Mouse (Mus musculus) layer of hippocampus, postnatal 25 days (tissue): ENCODE measurements around the gene Oit1. TPM values are rescaled to one million over a fixed set of nuclear protein-coding genes. Genes with fewer than 3 reads are reported as not detected.

Experiments used
- DNase-seq, 2 experiments: peaks; one replicate each; pipeline ENCODE4 v3.0.0; 2022; ENCODE audit warnings: mixed read lengths in 2 of 2, low spot score in 1 of 2; ENCODE audit errors: extremely low spot score in 1 of 2
- total RNA-seq, 2 experiments: library from RNA; stranded (reverse); gene quantifications; 2 replicates each; pipeline ENCODE4 v1.2.3; 2021

Oit1 gene
- total RNA-seq, result not detected

DNA sequence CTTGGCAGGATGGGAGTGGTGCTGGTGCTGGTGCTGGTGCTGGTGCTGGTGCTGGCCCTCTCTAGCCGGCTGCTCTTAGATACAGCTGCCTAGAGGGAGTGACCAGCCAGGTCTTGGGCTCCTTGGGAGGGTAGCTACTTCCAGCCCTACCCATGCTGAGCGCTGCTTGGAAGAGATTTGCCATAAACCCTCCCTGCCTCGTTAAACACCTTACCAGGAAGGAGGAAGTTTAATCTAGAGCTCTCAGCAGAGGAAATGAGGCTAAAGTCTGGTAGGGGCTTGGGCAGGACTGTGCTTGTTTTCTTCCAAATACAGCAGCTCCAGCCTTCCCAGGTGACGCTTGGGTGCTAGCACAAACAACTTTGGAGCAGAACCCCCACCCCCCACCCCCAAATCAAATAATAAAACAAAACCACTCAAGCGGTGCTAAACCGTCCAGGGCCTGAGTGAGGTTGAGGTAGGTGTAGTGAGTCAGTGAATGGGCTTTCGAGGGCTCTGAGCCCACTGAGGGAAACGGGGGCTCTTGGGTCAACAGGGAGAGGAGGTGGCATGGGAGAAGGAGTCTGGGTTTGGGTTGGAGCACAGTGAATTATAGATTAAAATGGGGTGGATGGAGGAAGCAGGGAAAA is at the start of gene Oit1:
Gene Oit1 (minus strand): TSS at position 70 of the 629 bp plus-strand sequence.
- DNase-seq, result no peak

DNA sequence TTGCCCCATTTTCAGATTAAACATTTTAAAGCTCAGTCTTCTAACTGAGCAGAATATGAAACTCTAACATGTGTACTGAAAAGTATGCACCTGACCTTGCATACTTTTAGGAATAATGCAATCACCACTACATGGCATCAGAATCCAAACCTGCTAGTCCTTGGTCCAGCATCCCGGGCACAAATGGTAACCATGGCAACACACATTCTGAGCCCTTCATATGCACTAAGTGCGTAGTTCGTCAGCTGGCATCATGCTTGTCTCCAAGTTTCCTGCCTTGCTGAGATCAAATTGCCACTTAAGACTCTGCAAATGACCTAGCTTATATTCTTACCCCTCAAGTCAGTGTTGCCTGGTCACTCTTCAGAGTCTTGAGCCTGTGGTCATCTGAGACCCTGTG is 44.3 kb upstream of the Oit1 start:
- no peak for DNase-seq

GRCm38 (mm10) chr14:8421199-8421787 is 42.7 kb upstream of the Oit1 start:
- no peak for DNase-seq

GRCm38 (mm10) chr14:8418610-8419009 is 40.1 kb upstream of the Oit1 start:
- DNase-seq, result no peak

DNA sequence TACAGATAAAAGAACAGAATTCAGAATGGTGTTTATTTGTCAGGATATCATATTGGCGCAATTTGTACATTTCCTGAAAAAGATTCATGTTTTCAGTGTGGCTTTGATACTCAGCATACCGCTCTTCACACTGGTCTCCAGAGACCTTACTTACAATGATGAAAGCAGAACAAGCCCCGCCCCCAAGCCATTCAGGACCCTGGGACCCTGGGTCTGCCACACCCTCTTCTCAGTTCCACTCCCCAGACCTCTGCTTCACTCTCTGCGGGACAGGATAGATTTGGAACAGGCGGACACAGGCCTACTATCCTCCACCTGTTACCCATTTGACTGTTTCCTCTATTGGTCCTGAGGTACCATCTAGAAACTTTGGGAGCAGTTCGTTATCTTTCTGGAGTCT is 27.4 kb upstream of the Oit1 start:
- no peak for DNase-seq

GRCm38 (mm10) chr14:8403310-8403709 is 24.8 kb upstream of the Oit1 start:
- no peak for DNase-seq

GRCm38 (mm10) chr14:8398507-8398906 is 20.0 kb upstream of the Oit1 start:
- no peak for DNase-seq

- DNase-seq, result no peak
Measured at GRCm38 (mm10) chr14:8395690-8396287, 17.2 kb upstream of the Oit1 start.

- DNase-seq, result no peak
Measured at GRCm38 (mm10) chr14:8392181-8392825, 13.7 kb upstream of the Oit1 start.

DNA sequence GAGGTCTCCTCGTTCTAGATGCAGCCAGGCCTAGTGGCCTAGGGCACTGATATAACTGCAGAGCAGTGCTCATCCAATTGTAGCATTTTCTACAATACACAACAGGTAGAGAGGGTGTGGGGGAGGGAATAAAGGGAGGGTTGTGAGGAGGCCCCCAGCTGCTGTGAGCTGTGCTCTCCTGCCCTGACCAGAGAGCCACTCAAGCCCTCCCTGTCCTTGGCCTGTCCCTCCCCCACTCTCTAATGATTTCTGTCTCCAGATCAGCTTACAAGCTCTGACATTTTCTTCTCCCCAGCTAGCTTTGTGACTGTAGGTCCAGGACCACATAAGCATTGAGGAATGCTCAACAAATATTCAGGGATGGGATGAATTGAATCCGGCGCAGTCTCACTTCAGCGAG is 9.2 kb downstream of the Oit1 start:
- no peak for DNase-seq

DNA sequence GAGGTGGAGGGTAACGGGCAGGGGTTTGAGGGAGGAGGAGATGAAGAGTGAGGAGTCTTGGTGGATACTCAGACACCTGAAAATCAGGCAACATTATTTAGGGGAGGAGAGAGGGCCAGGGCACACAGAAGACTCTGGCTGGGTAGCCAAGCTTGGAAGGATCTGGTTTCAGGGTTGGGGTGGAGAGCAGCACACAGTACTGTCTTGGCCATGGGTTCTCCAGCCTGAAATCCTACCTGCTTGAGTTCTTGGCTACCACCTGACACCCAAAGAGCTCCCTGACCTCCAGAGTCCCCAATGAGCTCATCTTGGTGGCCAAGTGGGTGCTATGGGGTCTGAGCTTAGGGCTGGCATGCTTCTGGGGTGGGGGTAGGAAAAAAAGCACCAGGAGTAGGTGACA is 9.7 kb downstream of the Oit1 start:
- DNase-seq, result no peak

GRCm38 (mm10) chr14:8367727-8368520 is 10.6 kb downstream of the Oit1 start:
- no peak for DNase-seq

- no peak for DNase-seq
Measured at GRCm38 (mm10) chr14:8367121-8367520, 11.4 kb downstream of the Oit1 start.

GRCm38 (mm10) chr14:8365833-8366232 is 12.7 kb downstream of the Oit1 start:
- no peak for DNase-seq

DNA sequence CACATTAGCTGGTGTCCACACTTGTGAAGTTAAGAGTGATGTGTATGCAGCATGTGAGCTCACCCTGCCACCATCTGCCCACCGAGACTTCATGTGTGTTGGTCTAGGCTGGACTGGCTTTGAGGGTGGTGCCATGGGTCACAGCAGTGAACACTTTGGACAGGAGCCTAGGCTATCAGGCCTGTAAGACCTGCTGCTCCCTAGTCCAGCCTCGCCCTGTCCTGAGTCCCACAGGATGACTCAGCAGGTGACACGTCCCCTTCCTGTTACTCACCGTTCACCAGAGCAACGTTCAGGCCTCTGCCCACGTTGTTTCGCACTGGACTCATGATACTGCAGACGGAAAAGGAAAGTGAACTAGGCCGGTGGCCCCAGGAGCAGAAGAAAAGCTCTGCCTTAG is 21.7 kb downstream of the Oit1 start:
- no peak for DNase-seq

GRCm38 (mm10) chr14:8355999-8356501 is 22.5 kb downstream of the Oit1 start:
- peak; percentile 70 to 74 for DNase-seq

GRCm38 (mm10) chr14:8348927-8349326 is 29.6 kb downstream of the Oit1 start:
- no peak for DNase-seq

DNA sequence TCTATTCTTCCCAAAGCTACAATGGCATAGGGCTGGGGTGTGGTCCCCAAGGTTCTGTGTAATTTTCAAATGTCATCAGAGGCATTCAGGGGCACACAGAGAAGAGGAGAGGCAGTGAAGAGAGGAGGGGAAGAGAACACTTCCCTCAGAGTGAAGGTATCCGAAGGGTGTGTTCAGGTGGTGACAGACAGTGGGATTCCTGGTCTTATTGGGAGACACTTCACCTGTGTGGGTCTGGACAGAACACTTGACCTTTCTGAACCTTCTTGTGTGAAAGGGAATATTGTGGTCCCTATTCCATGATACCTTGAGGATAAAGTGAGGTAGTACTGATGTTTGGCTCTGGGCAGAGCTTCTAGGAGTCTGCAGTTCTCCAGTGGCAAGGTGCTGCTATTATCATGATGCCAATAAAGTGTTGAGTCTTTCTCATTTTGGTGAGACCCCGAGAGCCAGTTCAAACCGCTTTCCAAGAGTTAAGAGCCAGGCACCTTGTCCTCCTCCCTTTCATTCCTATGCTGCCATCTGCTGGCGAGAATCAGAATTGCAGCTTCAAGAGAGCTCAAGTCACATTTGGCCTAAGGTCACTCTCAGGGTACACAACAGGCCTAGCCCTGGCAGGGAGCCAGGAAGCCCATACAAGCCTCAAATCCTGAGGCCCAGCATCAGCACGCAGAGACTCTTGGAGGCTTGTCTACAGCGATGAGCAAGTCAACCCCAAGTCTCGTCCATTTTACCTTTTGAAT is 32.1 kb downstream of the Oit1 start:
- DNase-seq, result peak; percentile 83 to 98

- no peak for DNase-seq
Measured at GRCm38 (mm10) chr14:8345566-8345965, 33.0 kb downstream of the Oit1 start.
